Mouse (Mus musculus): ENCODE data around the gene Ptprc.

The Ptprc gene

DNA sequence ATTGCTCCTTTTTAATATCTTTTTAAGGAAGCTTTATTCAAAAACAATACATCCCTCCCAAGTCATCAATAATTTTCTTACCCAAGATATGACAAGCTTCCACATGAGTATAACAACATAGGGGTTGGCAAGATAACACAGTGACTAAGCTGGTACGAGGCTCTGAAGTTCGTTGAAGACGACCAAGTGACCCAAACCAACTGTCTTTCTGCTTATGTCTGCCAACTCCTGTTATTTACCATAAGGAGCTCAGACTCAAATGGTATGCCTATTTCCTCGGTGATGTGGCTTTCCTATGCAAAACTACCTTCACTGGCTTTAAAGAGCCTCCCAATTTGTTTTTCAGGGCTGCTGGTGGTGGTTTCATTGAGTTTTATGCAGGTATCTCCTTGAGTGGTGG, at the start of gene Ptprc:
Ptprc (minus strand) TSS at position 215 of the 400 bp plus-strand sequence.
- no peak for DNase-seq (ENCODE audit: low spot score in 2 of 2)

DNA sequence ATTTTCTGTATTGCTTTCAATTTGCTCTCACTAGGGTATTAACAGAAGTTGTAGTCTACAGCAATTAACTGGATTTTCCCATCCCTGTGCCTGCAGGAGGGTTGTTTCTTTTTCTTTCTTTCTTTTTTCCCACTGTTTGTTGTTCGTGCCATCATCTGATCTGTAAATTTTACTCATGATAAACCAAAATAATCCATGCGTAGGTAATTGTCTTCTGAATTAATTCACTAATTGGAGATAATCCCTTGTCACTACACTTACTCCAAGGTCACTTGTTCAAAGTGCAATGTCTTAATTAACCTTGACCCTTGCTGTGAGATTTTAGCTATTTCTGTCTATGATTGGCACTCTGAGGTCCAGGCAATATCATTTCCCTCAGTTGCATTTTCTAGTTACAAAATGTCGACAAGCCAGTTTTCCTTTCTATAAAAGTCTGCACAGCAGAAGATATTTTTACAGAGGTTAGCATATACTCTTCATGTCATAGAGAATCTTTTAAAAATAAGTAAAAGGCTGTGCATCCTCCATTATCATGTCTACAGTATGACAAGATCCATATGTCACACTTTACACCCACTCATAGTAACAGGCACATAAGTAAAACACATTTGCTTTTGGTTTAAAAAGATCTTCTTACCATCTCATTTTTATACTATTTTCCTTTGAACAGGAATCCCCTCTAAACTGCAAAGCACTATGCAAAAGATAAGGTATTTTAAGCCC, 39.4 kb upstream of the Ptprc start:
- no peak for DNase-seq (ENCODE audit: low spot score in 2 of 2)

DNA sequence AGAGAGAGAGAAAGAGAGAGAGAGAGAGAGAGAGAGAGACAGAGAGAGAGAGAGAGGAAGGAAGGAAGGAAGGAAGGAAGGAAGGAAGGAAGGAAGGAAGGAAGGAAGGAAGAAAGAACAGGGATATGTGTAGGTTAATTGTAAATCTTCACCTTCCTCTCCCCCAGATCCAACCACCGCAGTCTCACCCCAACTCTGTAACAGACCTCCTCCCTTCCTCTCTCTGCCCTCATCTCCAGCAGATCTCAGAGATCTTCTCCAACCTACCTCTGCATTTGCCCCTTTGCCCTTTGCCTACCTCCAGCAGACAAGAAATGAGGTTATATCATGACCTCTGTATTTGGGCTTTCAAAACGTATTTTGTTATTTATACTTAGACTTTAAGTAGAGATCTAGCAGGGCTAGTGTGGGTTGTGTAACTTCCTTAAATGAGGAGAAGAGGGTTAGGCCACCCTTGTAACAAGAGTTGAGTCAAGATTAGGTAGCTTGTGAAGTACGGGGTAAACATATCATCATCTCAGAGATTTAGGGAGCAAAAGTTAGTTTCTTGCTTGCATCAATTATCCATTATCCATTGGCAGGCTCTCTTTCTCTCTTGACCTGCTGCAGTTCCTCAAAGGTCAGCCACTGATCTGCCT, 35.0 kb upstream of the Ptprc start:
- no peak for DNase-seq (ENCODE audit: low spot score in 2 of 2)

DNA sequence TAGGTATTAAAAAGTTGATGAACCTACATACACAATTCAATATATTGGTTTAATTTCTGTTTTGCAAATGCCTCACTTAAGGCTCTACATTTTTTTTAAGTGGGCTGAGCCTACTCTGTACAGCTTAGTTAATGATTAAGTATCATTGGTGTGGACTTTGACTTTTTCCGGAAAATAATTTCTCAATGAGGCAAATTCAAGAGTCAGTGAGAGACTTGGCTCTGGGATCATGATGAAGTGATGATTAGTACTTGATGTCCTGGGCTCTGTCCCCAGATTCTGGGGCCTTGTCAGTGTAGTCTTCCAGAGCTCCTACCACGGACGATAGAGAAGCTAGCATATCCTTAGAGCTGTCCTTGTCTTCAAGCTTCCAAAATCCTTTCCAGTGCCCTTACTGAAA, 34.2 kb upstream of the Ptprc start:
- DNase-seq (ENCODE audit: low spot score in 2 of 2), result no peak

DNA sequence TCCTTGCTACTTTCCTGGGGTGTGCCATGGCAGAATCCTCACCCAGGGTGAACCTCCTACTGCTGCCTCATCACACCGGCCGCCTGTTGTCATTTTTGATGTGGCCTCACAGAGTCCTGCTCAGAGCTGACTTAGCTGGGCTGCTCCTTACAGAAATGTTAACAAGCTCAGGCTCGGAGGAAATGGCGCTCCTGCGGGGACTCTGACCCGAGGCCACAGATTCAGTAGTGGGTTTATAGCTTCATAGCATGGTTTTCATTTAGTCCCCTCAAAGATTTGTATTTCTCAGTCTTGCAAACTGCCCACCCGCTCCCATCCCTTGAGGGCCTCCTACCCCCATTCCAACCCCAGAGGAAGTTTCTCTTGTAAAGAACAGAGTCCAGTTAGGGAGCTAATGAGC, 30.5 kb upstream of the Ptprc start:
- DNase-seq (ENCODE audit: low spot score in 2 of 2), result no peak

DNA sequence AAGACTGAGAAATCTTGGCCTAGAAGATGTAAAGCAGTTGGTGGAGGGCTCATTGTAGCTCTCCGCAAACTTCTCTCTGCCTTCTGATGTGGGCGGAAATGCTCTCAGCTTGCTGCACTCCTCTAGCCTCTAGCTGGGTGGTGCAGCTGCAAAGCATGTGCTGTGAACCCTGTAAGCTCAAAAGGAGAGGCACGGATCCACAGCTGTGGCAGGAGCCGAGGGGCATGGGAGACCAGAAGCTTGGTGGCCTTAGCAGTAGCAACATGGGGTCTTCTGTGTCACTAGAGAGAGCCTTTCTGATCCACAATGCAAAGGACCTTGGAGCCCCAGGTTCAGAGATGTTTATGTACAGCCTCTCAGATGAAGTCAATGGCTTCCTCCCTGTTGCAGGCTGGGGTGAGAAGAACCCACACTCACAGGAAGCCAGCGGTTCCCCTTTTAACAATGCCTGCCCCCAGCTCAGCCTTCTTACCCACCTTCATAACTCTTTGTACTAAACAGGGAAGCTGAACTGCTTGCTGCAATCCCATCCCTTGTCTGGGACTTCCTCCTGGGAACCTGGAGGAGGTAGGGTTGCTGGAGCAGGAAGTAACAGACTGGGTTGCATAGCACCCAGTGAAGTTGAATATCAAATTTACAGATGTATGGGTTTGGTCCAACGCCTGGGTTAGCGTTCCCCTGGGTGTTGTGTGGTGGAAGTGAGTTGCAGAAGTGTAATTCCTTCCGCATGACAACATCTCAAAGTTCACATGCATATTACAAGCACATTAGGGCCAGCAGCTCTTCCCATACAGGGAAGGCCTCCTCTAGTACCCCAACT, 16.4 kb upstream of the Ptprc start:
- no peak for DNase-seq (ENCODE audit: low spot score in 2 of 2)

DNA sequence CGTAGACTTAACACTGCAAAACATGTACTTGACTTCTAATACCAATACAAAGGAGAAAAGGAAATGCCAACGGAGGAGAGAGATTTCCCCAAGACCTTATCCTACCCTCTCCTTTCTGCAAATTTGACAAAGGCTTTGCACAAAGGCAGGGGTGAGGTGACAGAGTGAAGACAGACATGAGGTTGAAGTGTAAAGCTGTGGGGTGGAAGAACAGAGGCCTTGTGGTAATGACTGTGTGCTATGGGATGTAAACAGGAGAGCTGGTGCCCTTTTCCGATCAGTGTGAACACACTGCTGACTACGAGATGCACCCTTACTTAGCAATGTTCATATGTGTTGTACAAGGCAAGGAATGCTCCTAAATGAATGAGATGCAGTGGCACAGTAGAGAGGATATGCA, 12.6 kb upstream of the Ptprc start:
- no peak for DNase-seq (ENCODE audit: low spot score in 2 of 2)

DNA sequence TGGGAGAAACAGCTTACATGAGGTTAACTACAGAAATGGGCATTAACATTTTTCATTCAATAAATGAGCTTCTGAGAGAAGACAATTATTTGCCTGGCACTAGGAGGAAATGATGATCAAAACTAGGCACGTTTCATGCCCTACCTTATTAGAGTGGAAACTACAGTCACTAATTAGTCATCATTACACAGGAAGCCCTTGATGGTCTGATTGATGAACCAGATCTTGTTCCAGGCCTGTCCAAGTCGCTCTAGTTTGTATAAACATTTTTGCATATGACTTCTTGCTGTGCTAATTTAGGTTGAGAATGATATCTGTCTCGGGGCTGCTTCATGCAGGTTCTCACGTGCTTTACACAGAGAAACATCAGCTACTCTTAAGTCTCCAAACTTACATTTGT, 10.4 kb upstream of the Ptprc start:
- DNase-seq (ENCODE audit: low spot score in 2 of 2), result no peak

DNA sequence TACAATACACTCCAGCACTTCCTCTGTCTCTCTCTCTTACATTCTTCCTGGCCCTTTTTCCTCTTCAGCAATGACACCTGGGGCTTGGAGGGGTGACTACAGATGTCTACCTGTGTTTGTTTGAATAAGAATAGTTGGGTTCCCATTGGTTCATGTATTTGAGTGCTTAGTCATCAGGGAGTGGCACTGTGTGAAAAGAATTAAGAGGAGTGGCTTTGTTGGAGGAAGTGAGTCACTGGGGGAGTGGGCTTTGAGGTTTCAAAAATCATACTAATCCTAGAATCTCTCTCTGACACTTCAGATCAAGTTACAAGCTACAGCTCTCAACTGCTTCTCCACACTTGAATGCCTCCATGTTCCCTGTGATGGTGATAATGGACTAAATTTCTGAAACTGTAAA, 4.6 kb upstream of the Ptprc start:
- no peak for DNase-seq (ENCODE audit: low spot score in 2 of 2)

DNA sequence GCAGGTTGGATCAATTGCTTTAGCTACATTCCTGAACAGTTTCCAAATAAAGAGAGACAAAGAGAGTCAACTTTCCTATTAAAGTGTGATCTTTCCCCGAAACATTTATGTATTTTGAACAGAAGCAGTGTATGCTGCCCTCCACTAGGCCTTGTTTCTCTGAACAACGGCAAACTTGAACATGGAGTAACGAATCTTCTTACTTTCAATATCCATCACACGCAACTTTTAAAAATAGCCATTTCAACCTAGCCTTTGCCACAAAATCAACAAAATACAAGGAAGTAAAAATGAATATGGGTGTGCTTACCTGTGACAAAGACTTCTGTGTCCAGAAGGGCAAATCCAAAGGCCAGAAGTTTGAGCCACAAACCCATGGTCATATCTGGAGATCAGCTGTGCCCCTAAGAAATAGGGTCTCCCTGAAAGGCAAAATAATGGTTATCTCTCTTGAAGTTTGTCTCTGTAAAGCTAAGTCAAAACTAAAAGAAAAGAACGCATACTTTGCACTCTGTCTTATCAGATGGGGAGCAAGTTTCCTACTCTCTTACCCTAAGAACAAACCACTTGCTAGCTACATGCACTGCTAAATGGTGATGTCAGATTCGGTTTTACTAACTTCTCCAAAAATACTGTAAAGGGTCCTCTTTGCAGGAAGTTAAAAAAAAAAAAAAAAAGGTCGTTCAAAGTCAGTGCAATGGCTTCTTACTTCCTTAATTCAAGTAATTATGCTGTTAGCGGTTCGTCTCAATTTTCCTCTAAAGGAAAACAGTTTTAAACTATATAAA, 609 bp downstream of the Ptprc start:
- no peak for DNase-seq (ENCODE audit: low spot score in 2 of 2)

DNA sequence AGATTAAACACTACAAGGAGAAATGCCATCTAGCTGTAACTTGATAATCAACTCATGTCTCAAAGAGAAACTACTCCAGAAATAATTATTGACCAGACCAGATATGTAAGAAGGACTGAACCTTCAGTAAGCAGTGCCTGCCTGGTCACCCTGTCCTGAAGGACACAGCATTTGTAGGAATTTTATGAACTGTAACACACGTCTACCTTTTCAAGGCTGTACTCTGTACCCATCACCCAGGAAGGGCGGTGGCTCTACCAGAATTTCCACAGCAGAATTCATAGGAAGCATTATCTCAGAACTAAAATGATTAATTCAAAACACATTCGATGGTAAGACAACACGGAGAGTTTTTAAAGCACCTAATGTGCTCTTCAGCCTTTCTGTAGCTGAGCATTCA, 1.4 kb downstream of the Ptprc start:
- no peak for DNase-seq (ENCODE audit: low spot score in 2 of 2)

DNA sequence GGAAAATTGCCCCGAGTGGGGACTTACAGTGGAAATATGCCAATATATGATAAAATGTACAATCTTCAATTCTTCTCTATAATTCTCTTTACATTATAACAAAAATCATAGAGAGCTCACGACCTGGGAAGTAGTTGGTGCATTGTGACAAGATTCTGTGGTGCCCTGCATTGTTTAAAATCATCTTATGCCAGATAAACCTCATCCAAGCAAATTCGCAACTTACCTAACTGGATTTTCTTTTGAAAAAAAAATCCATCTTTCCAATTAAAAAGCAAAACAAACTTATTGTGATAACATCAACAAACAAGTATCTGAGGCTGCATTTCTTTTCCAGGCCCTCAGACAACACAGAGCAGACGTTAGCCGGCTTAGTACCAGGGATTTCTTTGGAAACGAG, 1.8 kb downstream of the Ptprc start:
- DNase-seq (ENCODE audit: low spot score in 2 of 2), result no peak

DNA sequence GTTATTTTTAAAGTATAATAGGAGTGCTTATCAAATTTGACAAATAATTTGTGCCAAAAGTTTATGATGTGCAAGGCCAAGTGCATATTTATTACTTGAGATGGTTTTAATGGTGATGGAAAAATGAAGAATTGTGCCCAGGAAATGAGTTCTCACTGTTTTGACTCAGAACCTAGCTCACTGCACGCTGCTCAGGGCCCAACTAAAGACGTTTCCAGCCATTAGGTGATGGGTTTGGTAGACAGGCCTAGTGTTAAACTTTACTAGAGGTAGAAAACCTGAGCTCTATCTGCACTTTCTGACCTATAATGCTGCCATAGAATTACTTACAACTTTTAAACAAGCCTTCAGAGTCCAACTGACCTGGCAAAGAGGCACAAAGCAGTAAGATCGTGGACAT, 3.0 kb downstream of the Ptprc start:
- DNase-seq (ENCODE audit: low spot score in 2 of 2), result no peak

DNA sequence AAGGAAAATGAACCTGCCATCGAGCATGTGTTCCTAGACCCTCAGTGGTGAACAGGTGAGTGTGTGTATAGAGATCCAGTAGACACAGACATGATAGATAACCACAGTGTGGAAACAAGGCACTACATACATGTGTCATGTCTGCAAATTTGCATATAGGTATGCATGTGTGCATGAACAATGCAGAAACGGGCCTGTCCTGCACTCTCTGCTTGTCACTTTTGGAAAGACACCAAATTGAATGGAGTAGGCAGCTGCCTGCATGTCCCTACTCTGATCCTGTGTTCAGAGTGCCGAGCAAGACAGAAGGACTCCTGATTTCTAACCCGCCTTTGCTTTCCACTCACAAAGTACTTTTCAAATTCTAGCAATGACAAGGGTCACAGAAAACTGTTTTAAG, 3.4 kb downstream of the Ptprc start:
- DNase-seq (ENCODE audit: low spot score in 2 of 2), result no peak

DNA sequence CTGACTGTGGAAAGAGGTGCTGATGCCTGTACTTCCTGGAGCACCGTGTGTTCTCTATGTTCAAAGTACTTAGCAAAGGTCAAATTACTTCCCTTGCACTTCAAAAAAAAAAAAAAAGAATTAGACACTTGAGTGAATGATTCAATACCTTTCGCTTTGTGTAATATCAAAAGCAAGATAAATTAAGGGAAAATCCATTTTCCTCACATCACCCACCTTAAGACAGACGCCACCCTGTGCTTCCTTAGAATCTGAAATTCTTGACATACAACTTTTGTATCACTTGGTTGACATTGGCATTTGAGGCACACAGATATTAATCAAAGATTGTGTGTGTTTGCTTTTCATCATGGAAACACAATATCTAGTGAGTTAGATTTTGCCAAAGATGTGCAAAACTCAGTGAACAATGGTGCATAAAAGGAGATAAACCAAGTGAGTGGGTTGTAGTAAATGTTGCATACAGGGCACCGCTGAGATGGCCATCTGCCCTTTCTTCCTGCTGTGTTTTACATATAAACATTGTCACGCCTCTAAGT, 9.2 kb downstream of the Ptprc start:
- DNase-seq (ENCODE audit: low spot score in 2 of 2), result no peak

DNA sequence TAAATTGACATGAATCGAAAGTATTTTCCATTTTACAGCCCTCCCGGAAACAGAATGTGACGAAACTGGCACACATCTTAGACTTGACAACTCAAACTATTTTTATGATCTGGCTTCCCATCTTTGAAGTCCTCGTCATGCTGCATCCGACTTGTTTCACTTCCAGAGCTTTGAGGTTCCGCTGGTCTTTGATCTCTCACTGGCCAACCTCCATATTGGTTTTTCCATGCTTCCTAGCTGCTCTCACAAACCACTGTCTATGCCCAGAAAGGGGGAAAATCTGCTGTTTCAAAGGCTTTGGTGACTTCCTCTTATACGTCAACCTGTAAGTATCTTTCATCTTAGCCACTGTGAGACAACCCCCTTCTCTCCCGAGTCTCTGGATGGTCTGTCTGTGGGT, 12.9 kb downstream of the Ptprc start:
- DNase-seq (ENCODE audit: low spot score in 2 of 2), result no peak

DNA sequence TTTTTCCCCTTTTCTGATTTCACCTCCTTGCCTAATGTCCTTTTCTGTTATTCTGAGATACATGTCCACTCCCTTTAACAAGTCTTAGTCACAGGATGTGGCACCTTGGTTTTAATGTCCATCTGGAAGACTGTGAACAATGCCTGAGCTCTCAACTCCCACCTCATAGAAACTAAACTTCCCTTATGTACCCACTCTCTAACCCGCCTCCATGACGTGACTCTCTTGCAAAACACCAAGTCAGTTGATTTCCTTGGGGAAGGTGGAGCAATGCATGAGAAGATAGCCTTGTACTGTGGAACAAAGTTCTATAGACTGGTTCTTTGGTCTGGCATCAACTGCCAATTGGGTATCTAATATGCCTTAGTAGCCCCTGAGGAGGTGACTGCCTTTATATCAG, 16.6 kb downstream of the Ptprc start:
- DNase-seq (ENCODE audit: low spot score in 2 of 2), result no peak

DNA sequence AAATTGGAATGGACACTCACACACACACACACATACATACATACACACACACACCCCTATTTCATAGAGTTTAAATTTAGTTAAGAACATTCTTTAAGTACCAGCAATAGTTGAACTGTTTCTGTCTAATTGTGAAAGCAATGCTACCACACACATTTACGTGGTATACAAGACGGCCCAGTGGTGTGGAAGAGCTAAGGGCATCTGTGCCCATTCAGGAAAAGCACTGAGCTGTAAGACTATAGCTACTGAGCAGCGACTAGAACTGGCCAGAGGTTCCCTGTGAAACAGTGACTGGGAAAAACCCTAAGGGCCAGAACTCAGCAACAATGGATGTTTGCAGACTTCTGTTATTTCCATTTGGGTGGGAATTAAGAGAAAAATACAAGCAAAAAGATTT, 17.3 kb downstream of the Ptprc start:
- DNase-seq (ENCODE audit: low spot score in 2 of 2), result no peak

DNA sequence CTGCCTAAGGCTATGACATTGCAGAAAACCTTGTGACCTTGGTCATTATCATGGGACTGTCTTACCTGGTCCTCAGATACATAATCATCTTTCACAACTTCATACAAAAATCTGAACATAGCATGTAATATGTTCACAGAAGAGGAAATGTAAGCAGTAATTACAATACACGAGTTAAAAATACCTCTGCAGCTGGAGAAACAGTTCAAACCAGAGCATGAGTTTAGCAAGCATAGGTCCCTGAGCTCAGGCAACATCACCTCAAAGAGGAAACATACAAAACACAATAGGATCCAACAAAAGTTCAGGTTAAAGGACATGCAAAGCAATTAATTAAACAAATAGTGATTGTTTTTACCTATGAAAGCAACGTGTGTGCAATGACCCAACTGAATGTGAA, 17.8 kb downstream of the Ptprc start:
- DNase-seq (ENCODE audit: low spot score in 2 of 2), result no peak

DNA sequence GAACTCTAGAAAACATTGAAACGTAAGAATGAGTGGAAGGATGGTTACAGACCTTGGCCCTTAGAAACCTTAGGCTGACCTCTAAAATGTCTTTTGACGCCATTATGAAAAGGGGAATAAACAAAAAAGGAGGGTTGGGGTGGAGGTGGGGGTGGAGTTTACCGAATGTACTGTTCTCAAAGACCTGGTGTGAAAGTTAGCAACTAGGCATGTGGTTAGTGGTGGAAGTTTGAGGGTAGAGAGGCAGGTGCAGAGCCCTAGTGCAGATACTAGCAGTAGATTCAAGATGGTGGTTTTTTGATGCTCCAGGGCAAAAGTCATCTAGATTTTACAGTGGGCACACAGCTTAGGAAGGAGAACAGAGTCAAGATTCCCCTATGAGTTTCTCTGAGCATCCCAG, 18.5 kb downstream of the Ptprc start:
- DNase-seq (ENCODE audit: low spot score in 2 of 2), result no peak

DNA sequence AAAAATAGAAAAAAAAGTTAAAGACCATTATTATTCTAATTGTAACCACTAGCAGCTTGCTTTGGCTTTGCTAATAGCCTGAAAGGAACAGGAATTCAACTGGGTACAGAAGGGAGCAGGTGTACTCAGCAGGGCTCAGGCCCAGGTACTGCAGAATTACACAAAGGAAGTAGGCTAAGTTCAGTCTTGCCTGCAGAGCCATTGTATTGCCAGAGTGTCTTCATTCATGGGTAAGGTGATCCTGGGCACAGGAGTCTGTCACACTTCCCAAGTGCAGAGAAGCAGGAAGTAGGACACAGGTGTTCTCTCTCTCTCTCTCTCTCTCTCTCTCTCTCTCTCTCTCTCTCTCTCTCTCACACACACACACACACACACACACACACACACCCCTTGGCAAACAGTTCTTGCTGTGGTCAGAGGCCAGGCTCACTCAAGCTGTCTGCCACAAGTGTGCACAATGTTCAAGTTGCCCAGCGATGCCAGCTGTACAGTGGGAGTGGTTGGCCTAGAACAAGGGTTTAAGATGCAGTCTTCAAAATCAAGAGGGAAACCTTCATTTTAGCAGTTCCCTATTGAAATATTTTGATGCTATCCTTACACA, 21.2 kb downstream of the Ptprc start:
- no peak for DNase-seq (ENCODE audit: low spot score in 2 of 2)

DNA sequence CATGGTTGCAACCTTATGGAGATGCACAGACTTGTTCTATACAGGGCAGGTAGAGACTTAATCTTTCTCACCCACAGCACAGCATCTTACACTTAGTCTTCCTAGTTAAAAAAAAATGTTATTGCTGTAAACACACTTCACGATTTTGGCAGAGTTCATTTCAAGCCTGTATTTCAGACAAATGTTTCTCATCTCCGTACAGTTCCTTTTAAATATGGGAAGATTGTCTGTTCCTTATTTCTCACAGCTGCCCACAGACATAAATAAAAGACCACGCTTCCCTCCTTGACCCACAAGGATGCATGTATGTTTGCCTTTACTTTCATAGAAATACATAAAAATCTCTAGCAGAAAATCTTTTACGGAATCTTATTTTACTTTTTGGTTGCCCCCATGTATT, 22.4 kb downstream of the Ptprc start:
- DNase-seq (ENCODE audit: low spot score in 2 of 2), result no peak

Measured in urinary bladder, postnatal 36 days (tissue).